Mouse (Mus musculus) B cell, adult 2 months (primary cell): ENCODE data around the gene Dmgdh.

Experiments used
- DNase-seq, 2 experiments: peaks; one replicate each; pipeline ENCODE4 v3.0.0; 2022

Dmgdh gene

GRCm38 (mm10) chr13:93773704-93774315, 99.6 kb downstream of the Dmgdh start:
- no peak for DNase-seq

DNA sequence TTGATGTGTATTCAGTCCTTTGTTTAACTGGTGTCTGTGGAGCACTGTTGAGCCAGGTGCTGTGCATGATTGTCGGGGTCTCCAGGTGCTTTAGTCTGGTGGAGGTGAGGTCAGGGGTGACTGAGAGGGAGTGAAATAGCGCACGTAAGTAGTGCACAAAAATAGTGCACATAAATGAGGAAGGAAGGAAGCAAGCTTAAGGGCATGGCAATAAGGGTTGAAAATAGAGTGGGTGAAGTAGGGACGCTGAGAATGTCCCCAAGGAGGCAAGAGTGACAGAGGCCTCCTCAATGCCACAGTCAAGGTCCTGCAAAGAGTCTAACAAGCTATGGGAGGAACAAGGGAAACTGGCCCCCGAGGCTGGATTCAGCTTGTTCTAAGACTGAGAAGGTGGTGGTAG, 108.6 kb downstream of the Dmgdh start:
- DNase-seq: peak in 1 of 2 experiments; percentile 6

GRCm38 (mm10) chr13:93785329-93785728, 111.1 kb downstream of the Dmgdh start:
- peak; percentile 32 to 38 for DNase-seq

DNA sequence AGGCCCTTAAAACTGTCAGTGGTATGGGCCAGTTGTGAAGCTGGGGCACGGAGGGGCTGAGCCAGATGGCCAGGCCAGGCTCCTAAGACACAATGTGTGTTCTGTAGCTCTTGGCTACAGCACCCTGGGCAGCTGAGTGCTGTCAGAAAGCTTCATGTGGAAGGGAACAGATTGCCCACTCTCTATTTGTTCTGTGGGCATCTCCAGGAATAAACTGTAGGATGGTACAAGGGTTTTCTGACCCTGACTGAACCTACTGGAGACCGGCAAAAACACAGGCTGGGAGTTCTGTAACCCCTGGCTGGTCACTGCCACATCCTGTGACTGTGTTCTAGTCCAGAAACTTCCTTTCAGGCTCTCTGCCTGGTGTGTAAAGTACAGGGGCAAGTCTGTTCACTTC, 111.8 kb downstream of the Dmgdh start:
- no peak for DNase-seq

- no peak for DNase-seq
These were observed 113.4 kb downstream of the Dmgdh start for GRCm38 (mm10) chr13:93787647-93788046.

DNA sequence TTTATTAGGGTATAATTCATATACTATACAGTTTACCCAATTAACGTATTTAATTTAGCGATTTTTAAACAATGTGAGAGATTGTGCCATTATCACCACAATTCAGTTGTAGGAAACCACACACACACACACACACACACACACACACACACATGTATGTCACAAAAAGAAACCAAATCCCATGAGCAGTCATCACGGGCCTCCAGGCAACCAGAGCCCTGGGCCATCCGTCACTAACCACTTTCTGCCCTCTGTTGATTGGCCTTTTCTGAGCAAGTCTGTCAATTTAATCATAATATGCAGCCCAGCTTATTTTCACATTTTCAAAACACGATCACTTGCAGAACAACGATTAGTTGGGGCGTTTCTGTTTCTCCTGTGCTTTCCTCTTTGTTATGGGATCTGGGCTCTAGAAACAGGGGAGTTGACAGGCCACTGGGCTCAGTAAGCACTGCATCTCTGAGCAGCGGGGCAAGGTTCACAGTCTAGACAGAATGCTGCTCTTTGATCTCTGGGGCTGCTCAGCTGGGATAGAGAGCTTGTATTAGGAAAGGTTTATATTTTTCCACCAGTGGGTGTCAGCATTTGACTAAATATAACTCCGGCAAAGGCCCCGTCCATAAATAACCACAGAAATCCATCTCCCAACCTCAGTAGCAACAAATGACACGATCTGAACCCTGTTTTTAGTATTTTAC, 118.9 kb downstream of the Dmgdh start:
- DNase-seq: no peak

DNA sequence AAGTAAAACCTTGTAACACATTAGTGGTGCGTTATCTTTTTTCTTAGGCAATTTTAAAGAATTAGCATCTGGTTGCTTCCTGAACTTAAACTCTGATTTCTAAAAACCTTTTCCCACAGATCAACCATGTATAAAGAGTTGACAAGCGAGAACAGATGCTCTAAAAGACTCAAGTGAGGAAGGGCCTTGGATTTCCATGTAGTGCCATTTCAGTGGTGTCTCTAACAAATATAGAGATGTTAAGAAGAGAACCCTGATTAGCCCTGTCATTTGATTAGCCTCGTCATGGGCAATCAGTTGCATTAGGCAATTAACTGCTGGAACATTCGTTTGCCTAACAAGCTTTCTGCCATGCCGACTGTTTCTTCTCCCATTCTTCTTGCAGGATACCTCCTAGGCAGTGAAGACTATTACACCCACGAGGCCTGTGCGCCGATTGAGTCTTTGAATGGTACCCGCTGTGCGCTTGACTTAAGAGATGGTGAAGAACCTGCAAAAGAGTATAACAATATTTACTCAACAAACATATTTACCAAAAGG, 119.5 kb downstream of the Dmgdh start:
- no peak for DNase-seq

GRCm38 (mm10) chr13:93797011-93797600, 122.9 kb downstream of the Dmgdh start:
- DNase-seq: no peak
